Mouse (Mus musculus): Measurements from ENCODE around the gene Sst. TPM values are rescaled to one million over a fixed set of nuclear protein-coding genes. Genes with fewer than 3 reads are reported as not detected.
"Not testable (repeated sequence)": the region's sequence is repeated elsewhere in the genome, so short reads cannot be mapped to it uniquely, and the experiment has no call there.

Gene Sst
- polyA plus RNA-seq, 1 experiment from 2014 or later: 278 TPM

DNA sequence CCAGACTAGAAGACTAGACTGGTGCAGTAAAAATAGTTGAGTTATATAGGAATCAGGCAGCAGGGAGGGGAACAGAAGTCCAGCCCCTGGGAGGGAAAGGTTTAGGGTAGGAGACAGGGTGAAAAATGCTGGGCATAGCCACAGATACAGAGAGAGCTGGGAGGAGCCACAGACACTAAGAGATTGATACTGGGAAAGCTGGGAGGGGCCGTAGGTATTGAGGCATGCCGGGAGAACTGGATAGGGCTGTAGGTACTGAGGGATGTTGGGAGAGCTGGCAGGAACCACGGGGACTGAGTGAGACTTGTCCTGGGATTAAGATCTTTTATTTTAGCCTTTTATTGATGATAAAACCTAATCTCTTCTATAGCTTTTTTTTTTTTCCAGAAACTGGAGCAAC is 22.6 kb upstream of the Sst start:
- DNase-seq (ENCODE audit: low spot score) (no peak), ATAC-seq (ENCODE audit: low FRiP score) (no peak)
- Histone ChIP-seq H3K27ac (no peak overlapping the region), H3K9ac (no peak overlapping the region), H3K4me1 (replicated peaks; ENCODE audit: control insufficient read depth, insufficient read depth, low read length) (no peaks in the 10 kb centered on the region), H3K4me3 (replicated peaks; ENCODE audit: low read length) (no peak overlapping the region), H3K36me3 (replicated peaks; ENCODE audit: control insufficient read depth, insufficient read depth) (no peaks in the 10 kb centered on the region), H3K9me3 (ENCODE audit: control insufficient read depth, low read length) (no peaks in the 10 kb centered on the region), H3K27me3 (ENCODE audit: control insufficient read depth, insufficient read depth, low read length) (no peaks in the 10 kb centered on the region), H3K4me2 (replicated peaks) (no peak overlapping the region)
- 53% methylated on average over 3 of the region's 3 CpGs for WGBS

DNA sequence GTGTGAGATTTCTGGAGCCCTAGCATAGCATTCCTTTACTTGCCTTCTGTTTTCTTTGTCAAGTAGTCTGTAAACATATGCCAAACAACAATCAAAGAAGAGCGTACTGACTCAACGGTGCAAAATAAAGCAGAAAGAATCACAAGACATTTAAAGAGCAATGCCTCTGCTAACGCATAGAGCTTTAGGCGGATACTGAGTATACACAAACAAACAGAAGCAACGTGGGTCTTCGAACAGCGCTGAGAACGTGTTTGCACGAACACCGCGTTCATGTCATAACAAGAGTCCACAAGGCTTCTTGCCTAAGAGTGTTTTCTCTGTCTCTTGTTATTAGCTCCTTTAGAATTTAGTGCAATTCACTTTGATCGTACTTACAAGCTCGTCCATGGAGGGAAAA is 22.0 kb upstream of the Sst start:
- ATAC-seq (ENCODE audit: low FRiP score): no peak
- WGBS: 89% methylated on average over 13 of the region's 13 CpGs
- Histone ChIP-seq H3K36me3 (replicated peaks; ENCODE audit: control insufficient read depth, insufficient read depth) (no peaks in the 10 kb centered on the region), H3K27ac (no peak overlapping the region), H3K27me3 (ENCODE audit: control insufficient read depth, insufficient read depth, low read length) (no peaks in the 10 kb centered on the region), H3K9ac (no peak overlapping the region), H3K4me3 (replicated peaks; ENCODE audit: low read length) (no peak overlapping the region), H3K4me2 (replicated peaks) (no peak overlapping the region), H3K9me3 (ENCODE audit: control insufficient read depth, low read length) (no peaks in the 10 kb centered on the region), H3K4me1 (replicated peaks; ENCODE audit: control insufficient read depth, insufficient read depth, low read length) (no peaks in the 10 kb centered on the region)
- DNase-seq (ENCODE audit: low spot score): no peak

DNA sequence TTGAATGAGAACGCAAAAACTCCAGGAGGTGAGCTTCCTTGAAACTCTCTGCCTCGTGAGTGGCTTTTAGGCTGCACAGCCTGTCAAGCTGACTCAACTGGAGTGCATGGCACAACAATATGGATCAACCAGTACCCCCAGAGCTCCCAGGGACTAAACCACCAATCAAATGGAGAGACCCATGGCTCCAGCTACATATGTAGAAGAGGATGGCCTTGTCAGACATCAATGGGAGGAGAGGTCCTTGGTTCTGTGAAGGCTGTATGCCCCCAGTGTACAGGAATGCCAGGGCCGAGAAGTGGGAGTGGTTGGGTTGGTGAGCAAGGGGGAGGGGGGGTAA is 18.2 kb upstream of the Sst start:
- 85% methylated on average over 3 of the region's 3 CpGs for WGBS
- not testable (repeated sequence) for H3K27me3 ChIP-seq (ENCODE audit: control insufficient read depth, insufficient read depth, low read length); H3K27ac ChIP-seq; H3K9ac ChIP-seq; H3K4me2 ChIP-seq (replicated peaks); H3K9me3 ChIP-seq (ENCODE audit: control insufficient read depth, low read length); DNase-seq (ENCODE audit: low spot score); ATAC-seq (ENCODE audit: low FRiP score); H3K36me3 ChIP-seq (replicated peaks; ENCODE audit: control insufficient read depth, insufficient read depth); H3K4me3 ChIP-seq (replicated peaks; ENCODE audit: low read length); H3K4me1 ChIP-seq (replicated peaks; ENCODE audit: control insufficient read depth, insufficient read depth, low read length)

DNA sequence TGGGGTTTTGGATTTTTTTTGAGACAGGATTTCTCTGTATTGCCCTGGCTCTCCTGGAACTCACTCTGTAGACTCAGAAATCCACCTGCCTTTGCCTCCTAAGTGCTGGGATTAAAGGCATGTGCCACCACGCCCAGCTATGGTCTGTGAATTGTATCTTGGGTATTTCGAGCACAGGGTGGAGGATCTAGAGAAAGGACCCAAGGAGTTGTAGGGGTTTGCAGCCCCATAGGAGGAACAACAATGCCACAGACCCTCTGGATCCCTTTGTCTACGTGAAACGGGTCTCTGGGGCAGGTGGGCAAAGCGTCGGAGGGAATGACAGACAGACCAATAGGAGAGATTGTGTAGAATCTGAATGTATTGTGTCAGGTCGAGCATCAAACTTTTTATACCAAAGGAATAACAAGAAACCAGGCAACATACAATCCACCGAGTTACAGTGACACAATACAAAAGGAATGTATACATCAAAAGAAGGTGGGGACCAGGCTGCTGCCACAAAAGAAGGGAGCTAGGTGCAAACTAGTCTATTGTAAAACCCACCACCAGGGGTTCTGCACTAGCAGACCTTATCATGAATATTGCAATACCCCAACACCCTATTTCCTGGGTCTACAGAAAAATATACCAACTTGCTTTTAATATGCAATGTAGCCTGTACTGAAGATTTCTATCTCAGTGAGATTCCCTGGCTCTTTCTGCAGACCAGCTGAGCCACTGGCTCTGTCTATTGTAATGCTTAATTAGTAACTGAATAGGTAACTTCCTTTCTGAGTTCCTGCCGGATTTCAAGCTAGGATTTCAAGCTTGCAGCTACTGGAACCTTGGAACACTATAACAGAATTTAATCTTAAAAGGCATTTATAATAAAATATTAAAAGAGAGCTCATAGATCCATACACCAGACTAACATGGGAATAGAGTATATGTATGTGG is 17.6 kb upstream of the Sst start:
- ATAC-seq (ENCODE audit: low FRiP score); H3K4me1 ChIP-seq (replicated peaks; ENCODE audit: control insufficient read depth, insufficient read depth, low read length): not testable (repeated sequence)

DNA sequence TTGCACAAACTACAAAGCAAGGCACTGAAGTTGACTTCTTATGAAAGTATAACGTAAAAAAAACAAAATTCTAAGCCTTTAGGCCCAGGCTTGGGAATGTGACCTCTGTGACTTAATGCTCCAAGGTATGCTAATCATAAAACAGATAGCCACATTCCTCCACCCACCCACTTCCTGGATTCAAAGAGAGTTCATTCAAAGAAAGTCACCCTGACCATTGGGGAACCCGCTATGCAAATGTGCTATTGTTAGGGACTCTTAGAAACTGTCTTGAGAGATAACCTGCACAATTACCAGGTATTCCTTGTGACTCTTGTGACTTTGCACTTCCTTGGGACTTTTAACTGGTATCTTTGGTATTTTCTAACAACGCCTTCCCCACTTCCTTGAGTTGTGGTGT is 15.8 kb upstream of the Sst start:
- not testable (repeated sequence) for ATAC-seq (ENCODE audit: low FRiP score); H3K27me3 ChIP-seq (ENCODE audit: control insufficient read depth, insufficient read depth, low read length)

More for the DNA sequence above, 17.6 kb upstream of the Sst start:
- not testable (repeated sequence) for H3K4me3 ChIP-seq (replicated peaks; ENCODE audit: low read length); H3K27me3 ChIP-seq (ENCODE audit: control insufficient read depth, insufficient read depth, low read length); H3K4me2 ChIP-seq (replicated peaks); H3K9ac ChIP-seq; H3K9me3 ChIP-seq (ENCODE audit: control insufficient read depth, low read length); DNase-seq (ENCODE audit: low spot score); H3K27ac ChIP-seq; H3K36me3 ChIP-seq (replicated peaks; ENCODE audit: control insufficient read depth, insufficient read depth)
- 86% methylated on average over 9 of the region's 9 CpGs for WGBS

GRCm38 (mm10) chr16:23901411-23901810 is 10.7 kb upstream of the Sst start:
- Histone ChIP-seq H3K27ac (no peak overlapping the region), H3K4me3 (replicated peaks; ENCODE audit: low read length) (no peak overlapping the region), H3K36me3 (replicated peaks; ENCODE audit: control insufficient read depth, insufficient read depth) (no peaks in the 10 kb centered on the region), H3K9ac (no peak overlapping the region), H3K4me1 (replicated peaks; ENCODE audit: control insufficient read depth, insufficient read depth, low read length) (peaks cover 13% of the 10 kb centered on the region), H3K4me2 (replicated peaks) (no peak overlapping the region), H3K9me3 (ENCODE audit: control insufficient read depth, low read length) (no peaks in the 10 kb centered on the region), H3K27me3 (ENCODE audit: control insufficient read depth, insufficient read depth, low read length) (no peaks in the 10 kb centered on the region)
- DNase-seq (ENCODE audit: low spot score): no peak
- ATAC-seq (ENCODE audit: low FRiP score): no peak
- WGBS: 91% methylated on average over 7 of the region's 7 CpGs

More for the DNA sequence above, 15.8 kb upstream of the Sst start:
- not testable (repeated sequence) for H3K36me3 ChIP-seq (replicated peaks; ENCODE audit: control insufficient read depth, insufficient read depth); H3K4me1 ChIP-seq (replicated peaks; ENCODE audit: control insufficient read depth, insufficient read depth, low read length); H3K4me3 ChIP-seq (replicated peaks; ENCODE audit: low read length); H3K9me3 ChIP-seq (ENCODE audit: control insufficient read depth, low read length); H3K4me2 ChIP-seq (replicated peaks); H3K27ac ChIP-seq; DNase-seq (ENCODE audit: low spot score); H3K9ac ChIP-seq
- 94% methylated on average over 3 of the region's 3 CpGs for WGBS

- ATAC-seq (ENCODE audit: low FRiP score): no peak
- H3K4me3 ChIP-seq (replicated peaks; ENCODE audit: low read length): no peak overlapping the region
- WGBS: 86% methylated on average over 4 of the region's 4 CpGs
- no peaks in the 10 kb centered on the region for H3K36me3 ChIP-seq (replicated peaks; ENCODE audit: control insufficient read depth, insufficient read depth)
- H3K27ac ChIP-seq: no peak overlapping the region
- H3K27me3 ChIP-seq (ENCODE audit: control insufficient read depth, insufficient read depth, low read length): no peaks in the 10 kb centered on the region
- peaks cover 13% of the 10 kb centered on the region for H3K4me1 ChIP-seq (replicated peaks; ENCODE audit: control insufficient read depth, insufficient read depth, low read length)
- no peaks in the 10 kb centered on the region for H3K9me3 ChIP-seq (ENCODE audit: control insufficient read depth, low read length)
- no peak for DNase-seq (ENCODE audit: low spot score)
- no peak overlapping the region for H3K4me2 ChIP-seq (replicated peaks)
- H3K9ac ChIP-seq: no peak overlapping the region
These were observed 9.3 kb upstream of the Sst start for GRCm38 (mm10) chr16:23900061-23900460.

DNA sequence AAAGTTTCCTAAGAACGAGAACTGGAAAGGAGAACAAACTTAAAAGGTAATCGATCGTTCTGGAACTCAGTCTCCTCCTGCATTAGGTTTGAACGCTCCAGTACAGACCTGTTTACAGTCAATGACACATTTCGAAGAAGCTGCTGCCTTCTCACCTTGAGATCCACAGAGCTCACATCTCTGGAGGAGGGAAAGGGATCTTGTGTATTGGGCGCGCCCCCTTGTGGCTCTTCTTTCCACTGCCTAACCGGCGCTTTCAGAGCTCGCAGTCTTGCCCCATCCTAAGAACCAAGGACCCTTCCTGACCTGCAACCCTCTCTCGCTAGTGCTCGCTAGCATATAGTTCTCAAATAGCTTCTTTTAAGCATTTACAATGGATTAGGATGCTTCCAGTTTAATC is 8.1 kb upstream of the Sst start:
- ATAC-seq (ENCODE audit: low FRiP score) (peak; percentile 86), DNase-seq (ENCODE audit: low spot score) (peak; percentile 91)
- Histone ChIP-seq H3K27ac (no peak overlapping the region), H3K4me1 (replicated peaks; ENCODE audit: control insufficient read depth, insufficient read depth, low read length) (peaks cover 13% of the 10 kb centered on the region), H3K9me3 (ENCODE audit: control insufficient read depth, low read length) (no peaks in the 10 kb centered on the region), H3K27me3 (ENCODE audit: control insufficient read depth, insufficient read depth, low read length) (no peaks in the 10 kb centered on the region), H3K4me3 (replicated peaks; ENCODE audit: low read length) (no peak overlapping the region), H3K9ac (no peak overlapping the region), H3K36me3 (replicated peaks; ENCODE audit: control insufficient read depth, insufficient read depth) (no peaks in the 10 kb centered on the region), H3K4me2 (replicated peaks) (peak overlapping the region; percentile 46)
- 15% methylated on average over 12 of the region's 12 CpGs for WGBS

DNA sequence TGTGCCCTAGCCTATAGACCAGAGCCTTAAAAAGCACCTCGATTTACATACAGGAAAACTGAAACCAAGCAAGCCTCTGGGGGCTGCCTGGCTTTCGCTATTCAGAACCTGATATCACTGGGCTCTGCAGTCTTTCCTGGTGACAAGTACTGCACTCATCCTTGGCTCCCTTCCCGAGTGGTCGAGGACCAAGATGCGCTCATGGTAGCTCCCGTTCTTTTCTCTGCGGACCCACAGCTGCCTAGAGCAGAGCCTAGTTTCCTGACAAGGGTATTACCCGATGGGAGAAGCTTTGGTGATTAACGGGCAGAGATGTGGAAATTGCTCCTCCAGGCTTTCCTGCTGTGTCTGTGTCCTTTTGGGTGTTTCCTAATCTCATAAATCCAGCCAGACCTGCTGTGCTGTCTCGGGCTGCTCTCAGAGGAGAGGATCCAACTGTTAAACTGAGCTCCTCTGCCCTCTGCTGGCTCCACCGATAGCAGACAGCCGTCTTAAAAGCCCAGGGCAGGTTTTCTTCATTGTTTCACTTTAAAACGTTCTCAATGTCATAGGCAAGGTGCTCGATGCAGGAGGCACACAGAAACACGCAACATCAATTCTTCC is 7.3 kb upstream of the Sst start:
- Histone ChIP-seq H3K4me3 (replicated peaks; ENCODE audit: low read length) (peak overlapping the region; percentile 6; the same call in 1 of the 2 replicates), H3K4me1 (replicated peaks; ENCODE audit: control insufficient read depth, insufficient read depth, low read length) (peaks cover 13% of the 10 kb centered on the region), H3K27ac (0 out of 2 replicates have a peak overlapping the region, but pooled peaks have one; percentile 32), H3K36me3 (replicated peaks; ENCODE audit: control insufficient read depth, insufficient read depth) (no peaks in the 10 kb centered on the region), H3K27me3 (ENCODE audit: control insufficient read depth, insufficient read depth, low read length) (no peaks in the 10 kb centered on the region), H3K9ac (peak overlapping the region; percentile 39), H3K4me2 (replicated peaks) (peak overlapping the region; percentile 46), H3K9me3 (ENCODE audit: control insufficient read depth, low read length) (no peaks in the 10 kb centered on the region)
- peak; percentile 83 for DNase-seq (ENCODE audit: low spot score)
- peak; percentile 92 for ATAC-seq (ENCODE audit: low FRiP score)
- 11% methylated on average over 15 of the region's 15 CpGs for WGBS
